Mouse (Mus musculus) macrophage (primary cell): ENCODE measurements around the gene Madd. TPM values are rescaled to one million over a fixed set of nuclear protein-coding genes. Genes with fewer than 3 reads are reported as not detected.
"Not testable (repeated sequence)": the region's sequence is repeated elsewhere in the genome, so short reads cannot be mapped to it uniquely, and the experiment has no call there.

Experiments
- H3K27ac ChIP-seq: fragments of 350-480 bp; formaldehyde crosslinking; 2 replicates; pipeline ENCODE4 v1.9.0; 2021
- H3K36me3 ChIP-seq: fragments of 350-480 bp; formaldehyde crosslinking; 2 replicates; pipeline ENCODE4 v1.9.0; 2021; ENCODE audit errors: inconsistent target
- H3K4me3 ChIP-seq: fragments of 350-480 bp; formaldehyde crosslinking; 2 replicates; pipeline ENCODE4 v1.9.0; 2021; ENCODE audit errors: inconsistent target
- H3K79me2 ChIP-seq: fragments of 350-480 bp; formaldehyde crosslinking; 2 replicates; pipeline ENCODE4 v1.9.0; 2021; ENCODE audit errors: inconsistent target
- WGBS: methylation state at CpG from one replicate; pipeline ENCODE4 v1.1.7; 2026; ENCODE audit warnings: inconsistent platforms; ENCODE audit not compliant: missing documents; 5-methylcytosine and 5-hydroxymethylcytosine counted together
- polyA plus RNA-seq: library from polyadenylated mRNA; stranded (reverse); fragments of 250-400 nt; gene quantifications from 3 replicates; pipeline ENCODE4 v1.2.4, GENCODE M21; 2018; ENCODE audit warnings: inconsistent platforms

The Madd gene
- polyA plus RNA-seq, 1 experiment from 2014 or later: 31.9 TPM

DNA sequence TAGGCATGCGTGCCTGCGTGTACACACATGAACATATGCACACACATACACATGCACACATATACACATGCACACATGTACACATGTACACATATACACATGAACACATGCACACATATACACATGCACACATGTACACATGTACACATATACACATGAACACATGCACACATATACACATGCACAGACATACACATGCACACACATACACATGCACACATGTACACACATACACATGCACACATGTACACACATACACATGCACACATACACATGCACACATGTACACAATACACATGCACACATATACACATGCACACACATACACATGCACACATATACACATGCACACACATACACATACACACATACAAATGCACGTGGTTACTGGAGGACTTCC, 71.8 kb downstream of the Madd start:
- peaks cover 88% of the 10 kb centered on the region for H3K36me3 ChIP-seq
- 90% methylated on average over 3 of the region's 3 CpGs for WGBS
- H3K4me3 ChIP-seq: not testable (repeated sequence)
- peak overlapping the region; percentile 77 for H3K27ac ChIP-seq
- H3K79me2 ChIP-seq: peaks cover 75% of the 10 kb centered on the region

GRCm38 (mm10) chr2:91110429-91110828, 73.2 kb downstream of the Madd start:
- H3K36me3 ChIP-seq: peaks cover 89% of the 10 kb centered on the region
- peaks cover 89% of the 10 kb centered on the region for H3K79me2 ChIP-seq
- WGBS: 91% methylated on average over 6 of the region's 6 CpGs
- no peak overlapping the region for H3K27ac ChIP-seq
- H3K4me3 ChIP-seq: no peak overlapping the region

GRCm38 (mm10) chr2:91109807-91110385, 73.7 kb downstream of the Madd start:
- Histone ChIP-seq H3K4me3 (no peak overlapping the region), H3K79me2 (peaks cover 95% of the 10 kb centered on the region), H3K36me3 (peaks cover 93% of the 10 kb centered on the region), H3K27ac (no peak overlapping the region)
- WGBS: 82% methylated on average over 5 of the region's 5 CpGs

DNA sequence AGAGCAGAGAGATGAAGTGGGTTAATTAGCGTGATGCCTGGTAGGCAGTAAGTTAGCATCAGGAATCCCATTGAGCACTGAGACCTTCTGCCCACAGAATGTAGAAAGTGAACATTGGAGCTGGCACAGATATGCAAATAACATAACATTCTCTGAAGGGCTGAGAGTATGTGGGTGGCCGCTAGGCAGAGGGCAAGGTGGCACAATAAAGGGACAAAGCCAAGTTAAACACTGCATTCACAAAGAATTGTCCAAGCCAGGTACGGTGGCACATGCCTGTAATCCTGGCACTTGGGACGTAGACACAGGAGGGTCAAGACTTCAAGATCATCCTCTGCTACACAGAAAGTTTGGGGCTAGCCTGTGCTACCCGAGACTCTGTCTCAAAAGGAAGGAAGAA, 74.4 kb downstream of the Madd start:
- Histone ChIP-seq H3K27ac (no peak overlapping the region), H3K36me3 (peaks cover 93% of the 10 kb centered on the region), H3K79me2 (peaks cover 100% of the 10 kb centered on the region), H3K4me3 (no peak overlapping the region)
- 91% methylated on average over 5 of the region's 5 CpGs for WGBS

- Histone ChIP-seq H3K36me3 (peaks cover 93% of the 10 kb centered on the region), H3K79me2 (peaks cover 100% of the 10 kb centered on the region), H3K4me3 (no peak overlapping the region), H3K27ac (no peak overlapping the region)
- 93% methylated on average over 3 of the region's 3 CpGs for WGBS
Observed at GRCm38 (mm10) chr2:91108156-91108555, 75.5 kb downstream of the Madd start.

DNA sequence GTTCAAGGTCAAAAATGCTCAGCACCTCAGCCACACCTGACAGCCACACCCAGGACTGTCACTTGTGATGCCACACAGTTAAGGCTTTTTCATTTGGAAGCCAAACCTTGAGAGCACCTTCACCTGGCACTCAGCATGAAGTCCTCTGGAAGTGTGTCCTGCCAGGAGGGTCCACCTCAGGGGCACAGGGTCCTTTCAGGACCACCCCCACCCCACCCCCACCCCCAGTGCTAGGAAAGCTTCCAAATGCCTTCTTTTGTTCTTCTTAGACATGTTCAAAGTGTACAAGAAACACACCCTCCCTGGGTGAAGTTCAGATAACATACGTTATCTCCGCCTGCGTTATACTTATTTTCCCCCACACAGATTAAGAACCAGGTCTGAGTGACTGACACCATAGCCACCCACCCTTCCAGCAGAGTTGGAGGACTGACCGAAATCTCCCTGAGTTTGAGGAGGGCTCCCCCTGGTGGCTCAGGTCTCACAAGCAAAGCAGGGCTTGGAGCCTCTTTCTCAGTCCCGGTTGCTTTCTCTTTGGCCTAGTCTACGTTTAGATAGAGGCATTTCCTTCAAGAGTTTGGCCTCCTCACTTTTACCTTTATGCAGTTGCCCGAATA, 82.4 kb downstream of the Madd start:
- peak overlapping the region; percentile 22; the same call in 1 of the 2 replicates for H3K27ac ChIP-seq
- H3K36me3 ChIP-seq: peaks cover 66% of the 10 kb centered on the region
- H3K4me3 ChIP-seq: no peak overlapping the region
- peaks cover 100% of the 10 kb centered on the region for H3K79me2 ChIP-seq
- WGBS: 9% methylated on average over 7 of the region's 7 CpGs

DNA sequence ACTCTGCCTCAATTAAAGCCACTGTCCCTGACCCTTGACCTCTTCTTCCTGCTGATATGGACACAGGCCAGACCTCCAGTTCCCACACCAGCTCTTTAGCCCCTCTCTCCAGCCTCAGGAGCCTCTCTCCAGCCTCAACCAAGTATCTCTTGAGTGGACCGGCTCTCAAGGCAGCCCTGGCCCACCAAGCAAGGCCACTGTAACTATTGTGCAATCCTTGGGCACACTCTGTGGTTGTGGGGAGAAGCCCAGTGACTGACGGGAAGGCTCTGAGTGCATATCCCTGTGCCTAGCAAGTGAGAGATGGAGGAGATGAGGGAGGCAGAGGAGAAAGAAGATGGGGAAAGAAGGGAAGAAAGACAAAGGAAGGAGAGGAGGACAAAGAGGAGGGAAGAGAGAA, 85.5 kb downstream of the Madd start:
- WGBS: 6% methylated on average over 2 of the region's 2 CpGs
- peaks cover 37% of the 10 kb centered on the region for H3K36me3 ChIP-seq
- peak overlapping the region; percentile 95 for H3K4me3 ChIP-seq
- H3K79me2 ChIP-seq: peaks cover 81% of the 10 kb centered on the region
- peak overlapping the region; percentile 100 for H3K27ac ChIP-seq

GRCm38 (mm10) chr2:91097015-91097414, 86.6 kb downstream of the Madd start:
- peaks cover 30% of the 10 kb centered on the region for H3K36me3 ChIP-seq
- H3K79me2 ChIP-seq: peaks cover 79% of the 10 kb centered on the region
- WGBS: 0% methylated on average over 10 of the region's 10 CpGs
- peak overlapping the region; percentile 100 for H3K27ac ChIP-seq
- H3K4me3 ChIP-seq: peak overlapping the region; percentile 95

DNA sequence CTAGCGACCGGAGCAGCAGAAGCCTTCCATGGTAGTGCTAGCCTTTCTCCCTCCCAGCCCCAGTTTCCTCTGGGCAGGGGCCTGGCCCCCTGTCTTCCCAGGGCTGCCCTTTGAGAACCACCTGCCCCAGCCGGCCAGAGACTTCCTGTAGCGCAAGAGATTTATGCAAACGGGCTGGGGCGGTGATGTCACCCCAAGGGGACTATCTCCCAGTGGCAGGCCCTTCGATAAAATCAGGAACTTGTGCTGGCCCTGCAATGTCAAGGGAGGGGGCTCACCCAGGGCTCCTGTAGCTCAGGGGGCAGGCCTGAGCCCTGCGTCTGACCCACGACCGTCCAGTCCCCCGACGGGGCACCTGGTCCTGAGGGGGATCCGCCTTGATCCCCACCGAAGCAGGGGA, 87.1 kb downstream of the Madd start:
- peak overlapping the region; percentile 95 for H3K4me3 ChIP-seq
- 0% methylated on average over 14 of the region's 14 CpGs for WGBS
- peaks cover 79% of the 10 kb centered on the region for H3K79me2 ChIP-seq
- H3K27ac ChIP-seq: peak overlapping the region; percentile 100
- H3K36me3 ChIP-seq: peaks cover 29% of the 10 kb centered on the region

- Histone ChIP-seq H3K27ac (no peak overlapping the region), H3K4me3 (no peak overlapping the region), H3K79me2 (peaks cover 79% of the 10 kb centered on the region), H3K36me3 (peaks cover 31% of the 10 kb centered on the region)
- 93% methylated on average over 5 of the region's 6 CpGs for WGBS
Observed at GRCm38 (mm10) chr2:91090827-91091226, 92.8 kb downstream of the Madd start.

- 84% methylated on average over 6 of the region's 6 CpGs for WGBS
- Histone ChIP-seq H3K79me2 (peaks cover 79% of the 10 kb centered on the region), H3K36me3 (peaks cover 34% of the 10 kb centered on the region), H3K4me3 (no peak overlapping the region), H3K27ac (no peak overlapping the region)
Observed at GRCm38 (mm10) chr2:91090208-91090607, 93.4 kb downstream of the Madd start.

DNA sequence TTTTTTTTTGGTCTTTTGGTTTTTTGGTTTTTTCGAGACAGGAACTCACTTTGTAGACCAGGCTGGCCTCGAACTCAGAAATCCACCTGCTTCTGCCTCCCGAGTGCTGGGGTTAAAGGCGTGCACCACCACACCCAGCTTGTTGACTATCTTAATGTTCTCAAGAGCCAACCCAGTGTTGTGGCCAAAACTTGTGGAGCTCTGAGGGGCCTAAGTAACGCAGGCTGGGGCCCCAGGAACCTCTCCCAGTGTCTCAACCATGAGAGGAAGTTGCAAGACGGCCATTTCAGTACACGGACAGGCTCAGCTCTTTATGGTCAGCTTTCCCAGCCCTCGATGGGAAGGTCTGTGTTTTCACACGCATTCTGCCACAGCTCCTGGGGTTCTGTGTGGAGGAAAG, 94.7 kb downstream of the Madd start:
- Histone ChIP-seq H3K79me2 (peaks cover 83% of the 10 kb centered on the region), H3K4me3 (no peak overlapping the region), H3K27ac (peak overlapping the region; percentile 48), H3K36me3 (peaks cover 34% of the 10 kb centered on the region)
- WGBS: 41% methylated on average over 9 of the region's 9 CpGs

- H3K27ac ChIP-seq: peak overlapping the region; percentile 100
- peaks cover 34% of the 10 kb centered on the region for H3K36me3 ChIP-seq
- peaks cover 89% of the 10 kb centered on the region for H3K79me2 ChIP-seq
- 28% methylated on average over 9 of the region's 9 CpGs for WGBS
- no peak overlapping the region for H3K4me3 ChIP-seq
Observed at GRCm38 (mm10) chr2:91087453-91087852, 96.2 kb downstream of the Madd start.
